8 mouse cellular contexts compared by ENCODE assay signal in the genomic region with DNA sequence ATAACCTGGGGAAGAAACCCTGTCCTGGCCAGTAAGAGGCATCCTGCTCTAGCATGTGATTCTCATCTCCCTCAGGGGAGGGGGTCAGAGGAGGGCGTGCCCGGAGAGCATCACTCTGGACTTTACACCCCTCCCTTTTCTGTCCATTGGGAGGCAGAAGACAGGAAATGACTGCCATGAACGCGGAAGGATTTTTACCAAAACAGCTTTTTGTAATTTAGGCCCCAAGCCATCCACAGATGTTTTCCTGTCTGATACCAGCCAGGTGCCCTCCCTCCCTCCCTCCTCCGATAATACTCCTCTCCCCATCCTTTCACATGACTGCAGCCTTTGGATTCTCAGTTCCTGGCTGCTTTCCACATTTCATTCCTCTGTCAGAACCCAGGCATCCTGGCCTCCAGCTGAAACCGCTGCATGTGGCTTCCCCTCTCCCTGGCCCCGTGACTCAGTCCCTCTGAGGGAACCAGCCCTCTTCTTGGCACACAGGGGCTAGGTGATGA. TPM values are rescaled to one million over a fixed set of nuclear protein-coding genes. Genes with fewer than 3 reads are reported as not detected.
DNase-seq lines count a peak whose midpoint lies in the region; ATAC-seq and TF ChIP-seq lines count a peak whose summit lies in the region.

Gene Lrrn4cl, plus strand, starts transcription at position 367 of the 500 bp plus-strand sequence.

- DNase-seq in adrenal gland, adult 2 months = peak; percentile 63
- DNase-seq in adrenal gland, adult 8-10 months = no peak
- peak; percentile 85 for DNase-seq in fibroblast of lung, adult 2 months (ENCODE audit: low read depth)
- DNase-seq in midbrain, embryonic 14.5 days = peak; percentile 9
- no peak for DNase-seq in frontal cortex, postnatal 10 days (ENCODE audit: low spot score in 2 of 2)

- H3K79me2 ChIP-seq in C2C12 (ENCODE audit: control insufficient read depth, insufficient read depth) = no peaks in the 10 kb centered on the region

- H3K4me1 ChIP-seq in hindbrain, embryonic 12.5 days = no peaks in the 10 kb centered on the region
- H3K4me1 ChIP-seq in midbrain, embryonic 14.5 days (ENCODE audit: control insufficient read depth, insufficient read depth, low read length) = no peaks in the 10 kb centered on the region

- no peak within 1 kb of the TSS for H3ac ChIP-seq in C2C12 (ENCODE audit: control insufficient read depth, insufficient read length, low read depth)

- peaks cover 31% of the 10 kb centered on the region for H3K36me3 ChIP-seq in C2C12 (ENCODE audit: control insufficient read depth, insufficient read depth)
- peaks cover 34% of the 10 kb centered on the region for H3K36me3 ChIP-seq in hindbrain, embryonic 12.5 days
- H3K36me3 ChIP-seq in midbrain, embryonic 14.5 days (ENCODE audit: control insufficient read depth, insufficient read depth, low read length) = peaks cover 37% of the 10 kb centered on the region

- WGBS in hindbrain, embryonic 12.5 days = 29% methylated on average over 7 of the region's 7 CpGs
- WGBS in midbrain, embryonic 14.5 days = 39% methylated on average over 7 of the region's 7 CpGs

- H3K4me3 ChIP-seq in C2C12 (ENCODE audit: insufficient read depth, poor library complexity, severe bottlenecking) = no peak within 1 kb of the TSS
- no peak within 1 kb of the TSS for H3K4me3 ChIP-seq in hindbrain, embryonic 12.5 days
- no peak within 1 kb of the TSS for H3K4me3 ChIP-seq in midbrain, embryonic 14.5 days (replicated peaks; ENCODE audit: low read depth, low read length)

- H3K27me3 ChIP-seq in C2C12 (ENCODE audit: control insufficient read depth, insufficient read depth, insufficient read length) = no peaks in the 10 kb centered on the region
- H3K27me3 ChIP-seq in hindbrain, embryonic 12.5 days = no peaks in the 10 kb centered on the region
- no peaks in the 10 kb centered on the region for H3K27me3 ChIP-seq in midbrain, embryonic 14.5 days (ENCODE audit: control insufficient read depth, insufficient read depth, low read length)

- TF ChIP-seq CTCF in C2C12 (IDR thresholded peaks at IDR 0.05; ENCODE audit: control insufficient read depth, insufficient read depth, insufficient read length) = no peak

- no peaks in the 10 kb centered on the region for H3K79me3 ChIP-seq in C2C12 (ENCODE audit: low read depth)

- H3K9ac ChIP-seq in hindbrain, embryonic 12.5 days = peak within 1 kb of the TSS; percentile 27; the same call in 1 of the 2 replicates
- H3K9ac ChIP-seq in midbrain, embryonic 14.5 days (replicated peaks; ENCODE audit: low read length) = no peak within 1 kb of the TSS

- 0 out of 2 replicates have a peak within 1 kb of the TSS, but pooled peaks have one; percentile 5 for H3K27ac ChIP-seq in hindbrain, embryonic 12.5 days
- no peak within 1 kb of the TSS for H3K27ac ChIP-seq in midbrain, embryonic 14.5 days (replicated peaks; ENCODE audit: low read depth, low read length)

- ATAC-seq in hindbrain, embryonic 12.5 days (ENCODE audit: low FRiP score) = no peak
- no peak for ATAC-seq in midbrain, embryonic 14.5 days (ENCODE audit: low FRiP score, low TSS enrichment)
- no peak for ATAC-seq in activated CD4-positive, CD25-positive, alpha-beta regulatory T cell, adult 4 months

- no peaks in the 10 kb centered on the region for H3K9me3 ChIP-seq in hindbrain, embryonic 12.5 days (replicated peaks)
- no peaks in the 10 kb centered on the region for H3K9me3 ChIP-seq in midbrain, embryonic 14.5 days (ENCODE audit: control insufficient read depth, low read length)

- H3K4me2 ChIP-seq in hindbrain, embryonic 12.5 days (replicated peaks) = no peak within 1 kb of the TSS
- no peak within 1 kb of the TSS for H3K4me2 ChIP-seq in midbrain, embryonic 14.5 days (ENCODE audit: low read length)

TF ChIP-seq in C2C12, 6 proteins besides CTCF, POLR2A, EP300 and RAD21:
- peak; percentile 43 for TF ChIP-seq USF1 (IDR thresholded peaks at IDR 0.05; ENCODE audit: low read depth)
- TF ChIP-seq FOSL1 (IDR thresholded peaks at IDR 0.05; ENCODE audit: insufficient read depth, low read length, poor library complexity, severe bottlenecking) = no peak
- TF ChIP-seq MYOG (IDR thresholded peaks at IDR 0.05; ENCODE audit: control insufficient read depth, extremely low read depth, insufficient read length) = no peak
- no peak for TF ChIP-seq CEBPB (IDR thresholded peaks at IDR 0.05; ENCODE audit: low read depth)
- no peak for TF ChIP-seq MYOD1 (IDR thresholded peaks at IDR 0.05; ENCODE audit: control insufficient read depth, insufficient read length, low read depth)
- no peak for TF ChIP-seq MAX (IDR thresholded peaks at IDR 0.05)

RNA-seq across cellular contexts. Expression of gene Lrrn4cl, which starts in this region (rescaled TPM):
- 1 to 10 TPM; 2.2 to 6.2 TPM for total RNA-seq in adrenal gland, adult 2 months (2021)
- polyA plus RNA-seq in adrenal gland, adult 2 months (2012; rRNA removed) = 1.2 and 1.3 TPM in 2 replicates
- total RNA-seq in adrenal gland, adult 8-10 months (2022) = 1 to 10 TPM; 2.6 to 4.5 (median 3.3) TPM
- polyA plus RNA-seq in C2C12 (2012; fragmentation: generic; extraction: Trizol) = 0.25 TPM
- 0.49 and 0.82 TPM in 2 replicates for polyA plus RNA-seq in hindbrain, embryonic 12.5 days (2016; fragmentation: Nextera tagmentation; extraction: Ambion mirVana)
- 0.28 and 0.62 TPM in 2 replicates for polyA plus RNA-seq in midbrain, embryonic 14.5 days (2014; fragmentation: Nextera tagmentation; extraction: Ambion mirVana)
- polyA plus RNA-seq in activated CD4-positive, CD25-positive, alpha-beta regulatory T cell, adult 4 months (2017; shearing (Covaris generic)) = not detected

Comparison
In these comparisons a context has a peak if more than half of its experiments do, and no peak if none do; other contexts are left out.
1. DNase-seq: peak in adrenal gland, adult 2 months (single experiment) and fibroblast of lung, adult 2 months (single experiment); none in adrenal gland, adult 8-10 months (single experiment) and frontal cortex, postnatal 10 days (0 of 2).
2. Peak in DNase-seq in midbrain, embryonic 14.5 days; RNA of the gene not detected or under 1 TPM.